Mouse (Mus musculus): ENCODE measurements at regions not wholly inside any gene's neighbourhood (a gene's known extent, or its start where the extent isn't known, plus 50 kb on each side); places are given as distances from the start of the nearest gene placed in this dataset.

GRCm38 (mm10) chr6:10970587-10971138 is 936.6 kb downstream of the Ndufa4 start:
- DNase-seq = peak; percentile 10

GRCm38 (mm10) chr6:10969841-10970536 is 937.3 kb downstream of the Ndufa4 start:
- no peak for DNase-seq

GRCm38 (mm10) chr6:10943545-10943944 is 963.8 kb downstream of the Ndufa4 start:
- DNase-seq = no peak

- no peak for DNase-seq
These were observed 965.8 kb downstream of the Ndufa4 start for GRCm38 (mm10) chr6:10941470-10941869.

Data from adrenal gland, adult 2 months (tissue).